Mouse (Mus musculus): ENCODE results near the gene Ralgapa2. TPM values are rescaled to one million over a fixed set of nuclear protein-coding genes. Genes with fewer than 3 reads are reported as not detected.
A peak's percentile ranks its signal among the peaks of the same experiment; 100 is the strongest.

Ralgapa2 gene
- polyA plus RNA-seq, 1 experiment from 2014 or later, result 3.6 TPM

GRCm38 (mm10) chr2:146384582-146384981, 127.6 kb downstream of the Ralgapa2 start:
- Histone ChIP-seq H3K4me2 (ENCODE audit: low read length) (no peak overlapping the region), H3K9ac (ENCODE audit: low read depth, low read length) (no peak overlapping the region), H3K4me3 (replicated peaks; ENCODE audit: low read depth, low read length) (no peak overlapping the region), H3K36me3 (ENCODE audit: insufficient read depth, low read length) (no peaks in the 10 kb centered on the region), H3K27ac (no peak overlapping the region), H3K4me1 (replicated peaks; ENCODE audit: insufficient read depth, low read length) (no peaks in the 10 kb centered on the region), H3K27me3 (ENCODE audit: insufficient read depth, low read length) (no peaks in the 10 kb centered on the region), H3K9me3 (replicated peaks; ENCODE audit: low read length) (no peaks in the 10 kb centered on the region)
- 64% methylated on average over 1 of the region's 1 CpGs for WGBS
- TF ChIP-seq CTCF (IDR thresholded peaks at IDR 0.05; ENCODE audit: low read depth), result peak; percentile 44; the same call in 1 of the 2 replicates
- DNase-seq (ENCODE audit: low spot score) (peak; percentile 29), ATAC-seq (replicated peaks; ENCODE audit: low FRiP score, low read depth) (no peak)

GRCm38 (mm10) chr2:146376293-146376692, 135.9 kb downstream of the Ralgapa2 start:
- H3K9ac ChIP-seq (ENCODE audit: low read depth, low read length), result no peak overlapping the region
- ATAC-seq (replicated peaks; ENCODE audit: low FRiP score, low read depth) (no peak), DNase-seq (ENCODE audit: low spot score) (no peak)
- no peaks in the 10 kb centered on the region for H3K4me1 ChIP-seq (replicated peaks; ENCODE audit: insufficient read depth, low read length)
- WGBS, result 64% methylated on average over 5 of the region's 5 CpGs
- no peak overlapping the region for H3K4me2 ChIP-seq (ENCODE audit: low read length)
- H3K27ac ChIP-seq, result no peak overlapping the region
- no peak for TF ChIP-seq CTCF (IDR thresholded peaks at IDR 0.05; ENCODE audit: low read depth)
- H3K36me3 ChIP-seq (ENCODE audit: insufficient read depth, low read length), result no peaks in the 10 kb centered on the region
- H3K27me3 ChIP-seq (ENCODE audit: insufficient read depth, low read length), result no peaks in the 10 kb centered on the region
- H3K4me3 ChIP-seq (replicated peaks; ENCODE audit: low read depth, low read length), result no peak overlapping the region
- H3K9me3 ChIP-seq (replicated peaks; ENCODE audit: low read length), result no peaks in the 10 kb centered on the region

- Histone ChIP-seq H3K4me2 (ENCODE audit: low read length) (no peak overlapping the region), H3K27me3 (ENCODE audit: insufficient read depth, low read length) (no peaks in the 10 kb centered on the region), H3K27ac (no peak overlapping the region), H3K4me1 (replicated peaks; ENCODE audit: insufficient read depth, low read length) (no peaks in the 10 kb centered on the region), H3K9ac (ENCODE audit: low read depth, low read length) (no peak overlapping the region), H3K9me3 (replicated peaks; ENCODE audit: low read length) (no peaks in the 10 kb centered on the region), H3K36me3 (ENCODE audit: insufficient read depth, low read length) (no peaks in the 10 kb centered on the region), H3K4me3 (replicated peaks; ENCODE audit: low read depth, low read length) (no peak overlapping the region)
- no peak for TF ChIP-seq CTCF (IDR thresholded peaks at IDR 0.05; ENCODE audit: low read depth)
- DNase-seq (ENCODE audit: low spot score) (peak; percentile 22), ATAC-seq (replicated peaks; ENCODE audit: low FRiP score, low read depth) (no peak)
- WGBS, result 35% methylated on average over 12 of the region's 12 CpGs
These were observed 146.0 kb downstream of the Ralgapa2 start for GRCm38 (mm10) chr2:146366098-146366497.

DNA sequence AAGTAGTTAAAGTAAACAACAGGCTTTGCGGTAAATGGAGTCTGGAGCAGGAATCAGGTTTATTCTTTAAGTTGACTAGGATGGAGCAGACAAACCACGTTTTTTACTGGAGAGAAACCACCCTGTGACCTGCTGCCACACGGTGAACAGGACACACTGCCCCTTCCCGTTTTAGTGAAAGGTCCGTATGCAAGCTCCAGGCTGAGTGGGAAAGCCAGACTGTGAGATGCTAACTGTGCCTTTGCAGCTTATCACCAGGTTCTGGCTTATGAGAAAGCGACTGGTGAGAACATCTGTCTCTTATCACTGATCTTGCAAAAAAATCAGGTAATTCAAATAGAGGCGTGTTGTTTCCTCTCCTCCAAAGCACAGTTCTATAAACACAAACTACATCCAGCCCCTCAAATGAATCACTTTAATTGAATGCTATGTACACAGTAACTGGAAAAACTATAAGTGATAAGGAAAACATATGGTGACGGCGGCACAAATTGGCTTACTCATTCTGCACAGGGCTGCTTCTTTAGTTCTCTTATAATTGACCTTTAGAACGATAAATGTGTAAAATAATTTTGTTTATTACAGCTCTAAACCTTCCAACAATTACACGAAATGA, 146.7 kb downstream of the Ralgapa2 start:
- no peaks in the 10 kb centered on the region for H3K36me3 ChIP-seq (ENCODE audit: insufficient read depth, low read length)
- ATAC-seq (replicated peaks; ENCODE audit: low FRiP score, low read depth), result no peak
- no peaks in the 10 kb centered on the region for H3K9me3 ChIP-seq (replicated peaks; ENCODE audit: low read length)
- no peak for TF ChIP-seq CTCF (IDR thresholded peaks at IDR 0.05; ENCODE audit: low read depth)
- no peak overlapping the region for H3K9ac ChIP-seq (ENCODE audit: low read depth, low read length)
- DNase-seq (ENCODE audit: low spot score), result peak; percentile 56
- no peak overlapping the region for H3K4me2 ChIP-seq (ENCODE audit: low read length)
- no peak overlapping the region for H3K27ac ChIP-seq
- H3K4me3 ChIP-seq (replicated peaks; ENCODE audit: low read depth, low read length), result no peak overlapping the region
- no peaks in the 10 kb centered on the region for H3K27me3 ChIP-seq (ENCODE audit: insufficient read depth, low read length)
- WGBS, result 44% methylated on average over 11 of the region's 11 CpGs
- no peaks in the 10 kb centered on the region for H3K4me1 ChIP-seq (replicated peaks; ENCODE audit: insufficient read depth, low read length)

- no peak overlapping the region for H3K27ac ChIP-seq
- H3K9ac ChIP-seq (ENCODE audit: low read depth, low read length), result no peak overlapping the region
- 89% methylated on average over 2 of the region's 2 CpGs for WGBS
These were observed 148.7 kb downstream of the Ralgapa2 start for GRCm38 (mm10) chr2:146363483-146363882.

GRCm38 (mm10) chr2:146362932-146363331, 149.2 kb downstream of the Ralgapa2 start:
- DNase-seq (ENCODE audit: low spot score) (no peak), ATAC-seq (replicated peaks; ENCODE audit: low FRiP score, low read depth) (no peak)
- no peak overlapping the region for H3K4me3 ChIP-seq (replicated peaks; ENCODE audit: low read depth, low read length)
- no peaks in the 10 kb centered on the region for H3K9me3 ChIP-seq (replicated peaks; ENCODE audit: low read length)
- H3K27ac ChIP-seq, result no peak overlapping the region
- no peak overlapping the region for H3K9ac ChIP-seq (ENCODE audit: low read depth, low read length)
- H3K4me2 ChIP-seq (ENCODE audit: low read length), result no peak overlapping the region
- no peaks in the 10 kb centered on the region for H3K27me3 ChIP-seq (ENCODE audit: insufficient read depth, low read length)
- 83% methylated on average over 1 of the region's 1 CpGs for WGBS
- no peak for TF ChIP-seq CTCF (IDR thresholded peaks at IDR 0.05; ENCODE audit: low read depth)
- no peaks in the 10 kb centered on the region for H3K36me3 ChIP-seq (ENCODE audit: insufficient read depth, low read length)
- no peaks in the 10 kb centered on the region for H3K4me1 ChIP-seq (replicated peaks; ENCODE audit: insufficient read depth, low read length)

More at GRCm38 (mm10) chr2:146363483-146363882, 148.7 kb downstream of the Ralgapa2 start:
- Histone ChIP-seq H3K4me1 (replicated peaks; ENCODE audit: insufficient read depth, low read length) (no peaks in the 10 kb centered on the region), H3K27me3 (ENCODE audit: insufficient read depth, low read length) (no peaks in the 10 kb centered on the region), H3K36me3 (ENCODE audit: insufficient read depth, low read length) (no peaks in the 10 kb centered on the region), H3K4me3 (replicated peaks; ENCODE audit: low read depth, low read length) (no peak overlapping the region), H3K9me3 (replicated peaks; ENCODE audit: low read length) (no peaks in the 10 kb centered on the region), H3K4me2 (ENCODE audit: low read length) (no peak overlapping the region)
- no peak for DNase-seq (ENCODE audit: low spot score)
- TF ChIP-seq CTCF (IDR thresholded peaks at IDR 0.05; ENCODE audit: low read depth), result no peak
- no peak for ATAC-seq (replicated peaks; ENCODE audit: low FRiP score, low read depth)

DNA sequence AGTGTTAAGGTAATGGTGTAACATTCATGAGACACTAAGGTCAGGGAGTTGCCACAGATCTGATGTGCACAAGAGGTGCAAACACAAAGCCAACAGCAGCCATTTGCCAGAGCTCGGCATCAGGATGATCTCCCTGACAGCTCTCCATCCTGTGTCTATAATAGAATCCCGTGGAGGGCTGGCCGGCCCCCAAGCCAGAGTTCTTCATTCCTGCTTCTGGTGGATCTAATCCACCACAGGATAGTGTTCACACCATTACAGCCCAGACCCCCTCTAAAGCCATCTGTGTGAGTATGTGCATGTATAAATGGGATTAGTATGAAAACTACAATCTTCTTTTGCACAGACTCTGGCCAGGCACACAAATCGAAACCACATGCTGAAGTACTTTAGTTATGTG, 150.2 kb downstream of the Ralgapa2 start:
- H3K9ac ChIP-seq (ENCODE audit: low read depth, low read length), result no peak overlapping the region

More for the DNA sequence above, 150.2 kb downstream of the Ralgapa2 start:
- Histone ChIP-seq H3K36me3 (ENCODE audit: insufficient read depth, low read length) (no peaks in the 10 kb centered on the region), H3K4me3 (replicated peaks; ENCODE audit: low read depth, low read length) (no peak overlapping the region), H3K9me3 (replicated peaks; ENCODE audit: low read length) (no peaks in the 10 kb centered on the region), H3K27ac (no peak overlapping the region), H3K4me1 (replicated peaks; ENCODE audit: insufficient read depth, low read length) (no peaks in the 10 kb centered on the region), H3K4me2 (ENCODE audit: low read length) (no peak overlapping the region), H3K27me3 (ENCODE audit: insufficient read depth, low read length) (no peaks in the 10 kb centered on the region)
- DNase-seq (ENCODE audit: low spot score) (no peak), ATAC-seq (replicated peaks; ENCODE audit: low FRiP score, low read depth) (no peak)
- TF ChIP-seq CTCF (IDR thresholded peaks at IDR 0.05; ENCODE audit: low read depth), result no peak
- 74% methylated on average over 4 of the region's 4 CpGs for WGBS

Measured in kidney, postnatal 0 days (tissue).